Mouse (Mus musculus) midbrain, embryonic 12.5 days (tissue): ENCODE data around the gene Opcml. TPM values are rescaled to one million over a fixed set of nuclear protein-coding genes. Genes with fewer than 3 reads are reported as not detected.
A peak's percentile ranks its signal among the peaks of the same experiment; 100 is the strongest.

Experiments used
- ATAC-seq: fragments of 200-750 bp; cut with Nextera tagmentation; 2 replicates; pipeline ENCODE4 v1.8.0; 2017; ENCODE audit warnings: low read depth, moderate TSS enrichment, moderate library complexity; ENCODE audit not compliant: low FRiP score
- H3K27ac ChIP-seq: fragments of 300-500 bp; sonication (generic); replicated peaks from 2 replicates; pipeline ENCODE4 v1.5.1; 2016; ENCODE audit warnings: mild to moderate bottlenecking
- H3K27me3 ChIP-seq: fragments of 300-500 bp; sonication (generic); 2 replicates; pipeline ENCODE4 v1.6.1; 2016; ENCODE audit warnings: mild to moderate bottlenecking
- H3K36me3 ChIP-seq: fragments of 300-500 bp; sonication (generic); 2 replicates; pipeline ENCODE4 v1.6.1; 2016
- H3K4me1 ChIP-seq: fragments of 300-500 bp; sonication (generic); 2 replicates; pipeline ENCODE4 v1.6.1; 2016
- H3K4me2 ChIP-seq: fragments of 300-500 bp; sonication (generic); replicated peaks from 2 replicates; pipeline ENCODE4 v1.6.1; 2016; ENCODE audit warnings: mild to moderate bottlenecking, moderate library complexity
- H3K4me3 ChIP-seq: fragments of 300-500 bp; sonication (generic); 2 replicates; pipeline ENCODE4 v1.5.1; 2016; ENCODE audit warnings: mild to moderate bottlenecking
- H3K9ac ChIP-seq: fragments of 300-500 bp; sonication (generic); replicated peaks from 2 replicates; pipeline ENCODE4 v1.6.1; 2016; ENCODE audit warnings: mild to moderate bottlenecking, moderate library complexity
- H3K9me3 ChIP-seq: fragments of 300-500 bp; sonication (generic); 2 replicates; pipeline ENCODE4 v1.6.1; 2016; ENCODE audit warnings: mild to moderate bottlenecking
- WGBS: fragments of 180-500 bp; shearing (Covaris S2); methylation state at CpG from one replicate; pipeline ENCODE4 v1.1.7; 2016; 5-methylcytosine and 5-hydroxymethylcytosine counted together
- polyA plus RNA-seq: library from polyadenylated mRNA; unstranded; fragments of >200 nt; fragmentation: Nextera tagmentation; extraction: Ambion mirVana; gene quantifications from 2 replicates; pipeline ENCODE4 v1.2.1, GENCODE M21; 2016

Gene Opcml
- polyA plus RNA-seq, 1 experiment from 2014 or later, result 7.0 TPM

DNA sequence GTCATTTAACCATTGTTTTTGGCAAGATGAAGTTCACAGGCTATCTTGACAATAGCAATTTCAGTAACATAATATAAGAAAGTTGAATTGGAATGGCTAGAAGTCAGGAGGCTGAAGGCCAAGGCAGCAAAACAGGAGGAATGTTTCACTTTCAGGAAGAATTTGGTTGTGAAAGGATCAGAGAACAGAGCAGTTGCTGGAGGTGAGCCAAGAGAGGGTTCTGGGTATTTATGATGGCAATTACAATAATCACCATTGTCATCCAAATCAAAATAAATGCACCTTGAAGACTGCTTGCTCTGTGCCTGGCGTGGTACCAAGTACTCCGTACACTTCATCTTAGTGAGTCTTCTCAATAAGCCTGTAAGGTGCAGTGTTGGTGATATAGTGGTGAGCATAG, 483.2 kb downstream of the Opcml start:
- Histone ChIP-seq H3K4me1 (no peaks in the 10 kb centered on the region), H3K4me2 (no peak overlapping the region), H3K9ac (no peak overlapping the region), H3K36me3 (no peaks in the 10 kb centered on the region), H3K4me3 (no peak overlapping the region), H3K27ac (no peak overlapping the region), H3K9me3 (no peaks in the 10 kb centered on the region), H3K27me3 (no peaks in the 10 kb centered on the region)
- 88% methylated on average over 2 of the region's 2 CpGs for whole genome bisulfite sequencing
- ATAC-seq, result no peak

DNA sequence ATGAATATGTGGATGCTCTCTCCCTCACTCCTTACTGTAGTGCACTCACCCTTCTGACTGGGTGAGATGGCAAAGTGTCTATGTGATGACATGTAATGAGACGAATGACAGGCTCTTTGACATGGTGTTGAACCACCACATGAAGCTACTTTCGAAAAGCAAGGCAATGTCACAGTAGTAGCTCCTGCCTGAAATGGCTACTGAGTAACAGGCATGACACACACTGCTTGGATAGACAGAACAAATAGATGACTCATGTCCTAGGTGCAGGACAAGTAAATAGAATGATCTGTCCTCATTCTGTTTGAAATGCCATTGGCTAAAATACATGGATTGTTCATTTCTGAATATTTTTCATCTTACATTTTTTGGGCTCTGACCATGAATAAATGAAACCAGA, 488.0 kb downstream of the Opcml start:
- Histone ChIP-seq H3K4me3 (no peak overlapping the region), H3K27me3 (no peaks in the 10 kb centered on the region), H3K4me2 (no peak overlapping the region), H3K9me3 (no peaks in the 10 kb centered on the region), H3K27ac (no peak overlapping the region), H3K4me1 (no peaks in the 10 kb centered on the region), H3K9ac (no peak overlapping the region), H3K36me3 (no peaks in the 10 kb centered on the region)
- no peak for ATAC-seq
- 93% methylated on average over 2 of the region's 2 CpGs for WGBS

DNA sequence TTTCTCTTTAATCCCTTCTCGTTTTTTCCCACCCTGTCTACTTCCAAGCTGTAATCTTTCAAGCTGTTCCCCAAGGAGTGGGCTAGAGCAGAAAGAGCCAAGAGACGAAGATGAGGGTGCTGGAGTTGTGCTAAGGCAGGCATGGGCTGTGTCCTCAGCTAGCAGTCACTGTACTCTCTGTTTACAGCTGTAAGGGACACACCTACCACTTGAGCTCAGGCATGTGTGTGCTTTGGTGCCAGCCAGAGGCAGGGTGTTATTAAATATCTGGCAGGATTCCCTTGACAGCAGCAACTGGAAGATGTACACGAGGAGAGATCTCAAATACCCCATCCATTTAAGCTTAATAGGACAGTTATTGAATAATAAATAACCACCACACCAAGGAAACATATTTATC, 490.4 kb downstream of the Opcml start:
- Histone ChIP-seq H3K36me3 (no peaks in the 10 kb centered on the region), H3K4me2 (no peak overlapping the region), H3K27me3 (no peaks in the 10 kb centered on the region), H3K4me1 (no peaks in the 10 kb centered on the region), H3K27ac (no peak overlapping the region), H3K9ac (no peak overlapping the region), H3K9me3 (no peaks in the 10 kb centered on the region), H3K4me3 (no peak overlapping the region)
- WGBS, result 47% methylated on average over 3 of the region's 3 CpGs
- ATAC-seq, result no peak

DNA sequence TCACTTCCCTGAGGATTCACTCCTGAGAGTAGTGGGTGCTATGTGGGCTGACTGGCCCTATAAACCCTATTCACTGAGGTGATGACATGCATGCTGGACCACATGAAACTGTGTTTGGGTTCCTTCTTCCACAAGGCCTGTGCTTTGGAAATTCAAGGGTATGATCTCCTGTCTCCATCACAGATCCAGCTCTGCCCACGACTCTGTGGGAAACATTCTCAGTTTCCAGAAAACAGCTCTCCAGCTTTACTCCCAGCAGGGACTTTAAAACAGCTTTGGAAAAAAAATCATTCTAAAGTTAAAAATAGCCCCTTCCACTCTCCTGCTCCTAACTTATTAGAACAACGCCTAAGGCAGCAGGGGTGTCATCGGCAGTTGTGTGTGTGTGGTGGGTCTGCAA, 491.0 kb downstream of the Opcml start:
- no peaks in the 10 kb centered on the region for H3K27me3 ChIP-seq
- no peak overlapping the region for H3K27ac ChIP-seq
- no peaks in the 10 kb centered on the region for H3K4me1 ChIP-seq
- no peak overlapping the region for H3K4me3 ChIP-seq
- no peak overlapping the region for H3K9ac ChIP-seq
- no peaks in the 10 kb centered on the region for H3K9me3 ChIP-seq
- WGBS, result 76% methylated on average over 3 of the region's 3 CpGs
- no peaks in the 10 kb centered on the region for H3K36me3 ChIP-seq
- H3K4me2 ChIP-seq, result no peak overlapping the region
- ATAC-seq, result no peak

DNA sequence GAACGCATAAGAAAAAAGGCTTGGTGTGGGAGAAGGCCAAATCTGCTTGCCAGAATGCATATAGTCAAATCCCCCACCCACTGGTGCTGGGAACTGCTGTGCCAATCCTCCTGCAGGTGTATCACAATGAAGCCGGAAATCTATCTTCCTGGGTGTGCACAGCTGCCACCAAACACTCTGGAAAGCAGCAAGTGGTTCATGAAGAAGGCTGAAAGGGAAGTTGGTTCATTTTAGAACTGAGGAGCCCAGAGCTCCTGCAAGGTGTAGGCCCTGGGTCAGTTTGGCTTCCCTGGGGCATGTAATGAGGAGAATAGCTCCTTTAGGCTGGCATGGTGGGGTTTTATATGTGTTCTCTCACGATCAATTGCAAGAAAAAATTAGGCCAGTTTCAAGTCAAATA, 494.4 kb downstream of the Opcml start:
- Histone ChIP-seq H3K4me2 (no peak overlapping the region), H3K27me3 (no peaks in the 10 kb centered on the region), H3K4me3 (no peak overlapping the region), H3K9me3 (no peaks in the 10 kb centered on the region), H3K36me3 (no peaks in the 10 kb centered on the region), H3K9ac (no peak overlapping the region), H3K4me1 (0 out of 2 replicates have a peak, but pooled peaks cover 3% of the 10 kb centered on the region), H3K27ac (no peak overlapping the region)
- 89% methylated on average over 3 of the region's 3 CpGs for WGBS
- no peak for ATAC-seq

DNA sequence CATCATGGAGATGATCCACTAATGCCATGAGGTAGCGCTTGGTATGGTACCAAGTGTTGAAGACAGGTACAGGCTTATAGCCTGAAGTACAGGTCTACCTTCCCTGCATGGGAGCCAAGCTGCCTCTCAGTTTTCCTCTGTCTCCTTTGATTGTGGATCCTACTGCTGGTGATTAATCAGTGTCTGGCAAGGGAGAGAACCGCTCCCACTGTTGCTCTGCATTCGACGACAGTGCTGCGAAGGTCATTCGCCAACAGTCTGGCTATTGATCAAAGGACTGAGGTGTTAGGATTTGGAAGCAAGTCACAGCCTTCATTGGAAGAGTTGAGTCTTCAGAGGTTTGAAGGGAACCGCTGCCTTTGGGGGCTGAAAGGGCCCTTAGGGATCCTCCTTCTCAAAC, 495.8 kb downstream of the Opcml start:
- no peak overlapping the region for H3K27ac ChIP-seq
- H3K4me2 ChIP-seq, result no peak overlapping the region
- no peaks in the 10 kb centered on the region for H3K36me3 ChIP-seq
- H3K9me3 ChIP-seq, result no peaks in the 10 kb centered on the region
- H3K4me1 ChIP-seq, result 0 out of 2 replicates have a peak, but pooled peaks cover 3% of the 10 kb centered on the region
- no peaks in the 10 kb centered on the region for H3K27me3 ChIP-seq
- 95% methylated on average over 7 of the region's 7 CpGs for WGBS
- H3K9ac ChIP-seq, result no peak overlapping the region
- ATAC-seq, result no peak
- H3K4me3 ChIP-seq, result no peak overlapping the region

DNA sequence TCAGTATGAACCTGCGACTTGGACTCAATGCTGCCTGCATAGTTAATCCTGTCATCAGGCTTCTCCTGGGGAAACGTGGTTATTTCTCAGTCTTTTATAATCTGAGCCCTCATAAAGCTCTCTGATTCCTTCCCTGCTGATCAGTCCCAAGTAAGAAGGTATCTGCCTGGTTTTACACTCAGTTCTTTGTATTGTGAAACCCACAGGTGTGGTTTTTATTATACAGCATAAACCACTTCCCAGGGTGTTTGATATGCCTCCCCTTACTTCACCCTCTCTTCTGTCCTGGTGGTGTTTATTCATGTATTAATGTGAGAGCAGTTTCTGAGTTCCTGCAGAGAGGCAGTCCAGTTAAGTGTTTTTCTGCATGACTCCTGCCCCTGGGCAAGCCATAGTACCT, 496.9 kb downstream of the Opcml start:
- H3K27ac ChIP-seq, result no peak overlapping the region
- H3K27me3 ChIP-seq, result no peaks in the 10 kb centered on the region
- H3K4me2 ChIP-seq, result no peak overlapping the region
- no peaks in the 10 kb centered on the region for H3K36me3 ChIP-seq
- H3K4me3 ChIP-seq, result no peak overlapping the region
- H3K9ac ChIP-seq, result no peak overlapping the region
- H3K4me1 ChIP-seq, result 0 out of 2 replicates have a peak, but pooled peaks cover 3% of the 10 kb centered on the region
- no peaks in the 10 kb centered on the region for H3K9me3 ChIP-seq
- ATAC-seq, result no peak
- 66% methylated on average over 2 of the region's 2 CpGs for WGBS

DNA sequence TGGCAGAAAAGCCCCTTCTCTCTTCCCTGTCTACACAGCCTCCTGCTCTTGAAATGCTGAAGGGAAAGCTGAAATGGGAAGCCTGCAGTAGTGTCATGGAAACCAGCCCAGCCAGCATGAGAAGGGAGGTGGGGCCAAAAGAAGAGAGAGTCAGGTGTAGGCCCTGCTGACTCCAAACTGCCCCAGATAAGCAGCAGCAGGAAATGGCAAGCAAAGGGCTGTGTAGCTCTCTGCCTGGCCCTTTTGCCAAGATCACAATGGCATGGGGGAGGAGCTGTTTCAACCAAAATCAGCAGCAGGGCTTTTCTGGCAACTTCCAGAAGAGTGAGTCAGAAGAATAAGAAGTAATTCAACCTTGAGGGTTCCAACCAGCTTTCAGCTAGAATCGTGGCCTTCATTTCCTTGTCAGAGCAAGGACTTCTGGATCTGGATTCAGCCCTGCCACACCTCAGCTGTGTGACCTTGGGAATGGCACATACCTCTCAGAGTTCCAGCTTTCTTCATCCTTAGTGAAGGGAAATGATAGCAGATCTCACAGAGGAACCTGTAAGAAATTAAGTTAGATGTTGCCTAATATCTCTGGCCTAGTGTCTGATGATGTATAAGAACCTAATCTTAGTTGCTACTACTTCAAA, 499.2 kb downstream of the Opcml start:
- Histone ChIP-seq H3K9ac (no peak overlapping the region), H3K4me2 (no peak overlapping the region), H3K36me3 (no peaks in the 10 kb centered on the region), H3K4me3 (no peak overlapping the region), H3K27ac (no peak overlapping the region), H3K27me3 (no peaks in the 10 kb centered on the region), H3K4me1 (0 out of 2 replicates have a peak, but pooled peaks cover 3% of the 10 kb centered on the region), H3K9me3 (no peaks in the 10 kb centered on the region)
- no peak for ATAC-seq
- 43% methylated on average over 1 of the region's 1 CpGs for WGBS

DNA sequence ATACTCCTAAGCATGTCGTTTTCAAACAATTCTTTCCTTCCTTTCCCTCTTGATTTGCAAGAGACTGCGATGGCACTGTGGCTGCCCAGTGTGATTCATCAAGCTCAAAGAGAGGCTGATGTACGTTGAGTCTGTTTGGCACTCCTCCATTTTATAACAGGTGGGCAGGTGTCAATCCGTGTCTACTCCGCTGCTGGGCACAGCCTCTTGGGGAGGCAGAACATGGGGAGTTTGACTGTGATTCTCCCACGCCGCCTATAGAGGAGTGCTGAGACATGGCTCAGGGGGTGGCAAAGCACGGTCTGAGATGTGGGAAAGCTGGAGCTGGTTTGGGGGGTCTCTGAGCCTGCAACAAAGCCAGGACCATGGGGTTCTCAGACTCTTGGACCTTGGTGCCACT, 513.1 kb downstream of the Opcml start:
- H3K36me3 ChIP-seq, result no peaks in the 10 kb centered on the region
- H3K9me3 ChIP-seq, result no peaks in the 10 kb centered on the region
- no peak overlapping the region for H3K4me2 ChIP-seq
- no peaks in the 10 kb centered on the region for H3K27me3 ChIP-seq
- WGBS, result 90% methylated on average over 8 of the region's 8 CpGs
- H3K27ac ChIP-seq, result no peak overlapping the region
- H3K4me1 ChIP-seq, result peaks cover 6% of the 10 kb centered on the region; the same call in 1 of the 2 replicates
- no peak for ATAC-seq
- H3K9ac ChIP-seq, result no peak overlapping the region
- no peak overlapping the region for H3K4me3 ChIP-seq

DNA sequence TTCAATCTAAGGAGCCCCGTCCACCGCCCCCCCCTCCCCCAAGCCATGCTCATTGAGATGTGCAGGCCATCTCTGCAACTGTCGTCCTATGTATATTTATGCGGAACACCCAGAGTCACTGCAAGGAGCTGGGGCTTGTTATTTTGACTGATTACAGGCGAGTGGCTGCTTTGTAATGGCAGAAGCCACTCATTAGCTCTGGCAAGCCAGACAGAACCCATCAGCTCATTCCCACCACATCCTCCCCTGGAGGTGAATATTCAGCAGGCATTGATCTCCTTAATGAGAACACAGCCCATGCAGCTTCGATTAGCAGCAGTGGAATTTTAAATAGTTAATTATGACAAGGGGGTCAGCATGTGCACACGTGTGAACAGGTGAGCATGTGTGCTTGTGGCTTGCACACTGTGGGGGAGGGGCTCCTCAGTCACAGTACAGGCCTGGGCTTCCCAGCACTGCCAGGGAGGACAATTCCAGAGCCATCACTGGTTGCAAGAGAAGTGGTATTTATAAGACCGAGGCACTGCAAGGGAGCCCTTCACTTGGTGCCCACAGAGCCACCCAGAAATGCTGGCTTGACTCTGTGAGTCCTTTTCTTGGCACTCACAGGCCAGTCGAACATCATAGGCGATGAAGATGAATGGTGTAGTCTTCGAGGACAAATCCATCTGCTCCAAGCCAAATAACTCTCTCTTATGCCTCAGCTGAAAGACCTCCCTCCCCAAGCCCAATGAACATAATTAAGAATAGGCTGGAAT, 516.0 kb downstream of the Opcml start:
- WGBS, result 62% methylated on average over 11 of the region's 11 CpGs
- no peak overlapping the region for H3K9ac ChIP-seq
- no peaks in the 10 kb centered on the region for H3K27me3 ChIP-seq
- H3K36me3 ChIP-seq, result no peaks in the 10 kb centered on the region
- H3K27ac ChIP-seq, result peak overlapping the region; percentile 15; the same call in 1 of the 2 replicates
- H3K4me2 ChIP-seq, result no peak overlapping the region
- no peak overlapping the region for H3K4me3 ChIP-seq
- ATAC-seq, result peak; percentile 75
- H3K9me3 ChIP-seq, result no peaks in the 10 kb centered on the region
- peaks cover 6% of the 10 kb centered on the region; the same call in 1 of the 2 replicates for H3K4me1 ChIP-seq

DNA sequence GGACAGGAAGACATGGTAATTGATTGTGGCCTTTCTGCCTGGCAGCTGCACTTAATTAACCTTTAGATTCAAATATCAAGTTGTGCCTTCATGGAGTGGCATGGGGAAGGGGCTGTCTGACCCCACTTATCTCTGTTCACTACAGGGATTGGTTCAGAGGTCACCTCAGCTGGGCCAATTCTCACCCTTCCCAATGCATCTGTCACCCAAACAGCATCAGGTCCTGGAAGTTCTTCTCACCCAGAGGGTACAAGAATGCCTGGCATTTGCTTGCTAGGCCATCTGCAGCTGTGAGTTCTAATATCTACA, 516.5 kb downstream of the Opcml start:
- Histone ChIP-seq H3K9ac (no peak overlapping the region), H3K27me3 (no peaks in the 10 kb centered on the region), H3K4me2 (no peak overlapping the region), H3K4me3 (no peak overlapping the region), H3K36me3 (no peaks in the 10 kb centered on the region), H3K27ac (no peak overlapping the region), H3K9me3 (no peaks in the 10 kb centered on the region), H3K4me1 (peaks cover 6% of the 10 kb centered on the region; the same call in 1 of the 2 replicates)
- no peak for ATAC-seq

DNA sequence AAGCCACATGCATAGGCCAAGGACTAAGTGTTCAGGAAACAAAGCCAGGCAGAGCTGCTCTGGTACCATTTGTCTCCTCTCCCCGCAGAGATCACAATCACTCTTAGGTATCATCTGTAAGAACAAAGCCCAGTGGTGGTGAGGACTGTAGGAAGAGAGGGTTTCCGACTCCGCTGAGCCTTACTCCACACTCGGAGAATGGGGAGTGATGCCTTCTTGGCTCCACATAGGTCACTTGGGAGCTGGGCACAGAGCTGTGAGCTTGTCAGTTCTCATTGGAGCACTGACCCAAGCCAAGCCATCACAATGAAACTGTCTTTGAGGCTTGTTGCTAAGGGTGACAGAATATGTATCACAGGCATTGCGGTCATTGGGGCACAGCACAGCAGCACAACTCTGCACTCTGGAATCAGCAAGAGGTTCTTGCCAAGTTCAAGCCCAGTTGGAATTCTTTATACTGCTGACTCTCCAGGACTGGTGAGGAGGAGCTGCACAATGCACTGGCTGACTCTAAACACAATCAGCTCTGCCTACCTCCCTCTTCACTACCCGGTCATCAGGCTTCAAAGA, 517.0 kb downstream of the Opcml start:
- Histone ChIP-seq H3K4me2 (no peak overlapping the region), H3K4me3 (no peak overlapping the region), H3K36me3 (no peaks in the 10 kb centered on the region), H3K27ac (no peak overlapping the region), H3K9me3 (no peaks in the 10 kb centered on the region), H3K9ac (no peak overlapping the region), H3K4me1 (peaks cover 6% of the 10 kb centered on the region; the same call in 1 of the 2 replicates), H3K27me3 (no peaks in the 10 kb centered on the region)
- WGBS, result 78% methylated on average over 6 of the region's 6 CpGs
- peak; percentile 6; the same call in 1 of the 2 replicates for ATAC-seq
